In genomic region chr1:72183554-72183953, GRCm38 (mm10) we compare ENCODE assay signal across 8 mouse cellular contexts. TPM values are rescaled to one million over a fixed set of nuclear protein-coding genes. Genes with fewer than 3 reads are reported as not detected.
DNase-seq lines count a peak whose midpoint lies in the region; ATAC-seq and TF ChIP-seq lines count a peak whose summit lies in the region.

No protein-coding gene starts in this region.

- peak overlapping the region; percentile 5; the same call in 1 of the 2 replicates for H3K9ac ChIP-seq in hindbrain, embryonic 14.5 days
- no peak overlapping the region for H3K9ac ChIP-seq in midbrain, embryonic 11.5 days (ENCODE audit: low read length)

- H3K36me3 ChIP-seq in hindbrain, embryonic 14.5 days (replicated peaks; ENCODE audit: control insufficient read depth, insufficient read depth), result no peaks in the 10 kb centered on the region
- H3K36me3 ChIP-seq in midbrain, embryonic 11.5 days (ENCODE audit: control insufficient read depth, insufficient read depth, low read length), result no peaks in the 10 kb centered on the region

- H3K27me3 ChIP-seq in hindbrain, embryonic 14.5 days (ENCODE audit: control insufficient read depth, insufficient read depth, low read length), result no peaks in the 10 kb centered on the region
- H3K27me3 ChIP-seq in midbrain, embryonic 11.5 days (ENCODE audit: control insufficient read depth, insufficient read depth, low read length), result no peaks in the 10 kb centered on the region

- H3K27ac ChIP-seq in gastrocnemius, adult 2 months, result peak overlapping the region; percentile 50; the same call in 1 of the 2 replicates
- H3K27ac ChIP-seq in hindbrain, embryonic 14.5 days, result no peak overlapping the region
- no peak overlapping the region for H3K27ac ChIP-seq in midbrain, embryonic 11.5 days (ENCODE audit: low read depth, low read length)

- WGBS in hindbrain, embryonic 14.5 days, result 57% methylated on average over 6 of the region's 6 CpGs
- 64% methylated on average over 6 of the region's 6 CpGs for WGBS in midbrain, embryonic 11.5 days

- no peaks in the 10 kb centered on the region for H3K9me3 ChIP-seq in hindbrain, embryonic 14.5 days (ENCODE audit: control insufficient read depth, low read length)
- no peaks in the 10 kb centered on the region for H3K9me3 ChIP-seq in midbrain, embryonic 11.5 days (ENCODE audit: control insufficient read depth, low read length)

- no peak overlapping the region for H3K4me3 ChIP-seq in gastrocnemius, adult 2 months
- 0 out of 2 replicates have a peak overlapping the region, but pooled peaks have one; percentile 6 for H3K4me3 ChIP-seq in hindbrain, embryonic 14.5 days (replicated peaks; ENCODE audit: low read length)
- no peak overlapping the region for H3K4me3 ChIP-seq in midbrain, embryonic 11.5 days (ENCODE audit: low read depth, low read length)

- TF ChIP-seq CTCF in gastrocnemius, adult 2 months (IDR thresholded peaks at IDR 0.05), result no peak

- intact Hi-C loops in gastrocnemius, adult 2 months (cut with DNase I), result no loop called here

- no peak for DNase-seq in gastrocnemius, adult 2 months
- DNase-seq in gastrocnemius, postnatal 4 days (ENCODE audit: low spot score in 2 of 2), result no peak
- peak; percentile 56 for DNase-seq in R1 (ENCODE audit: low read depth, low spot score)
- no peak for DNase-seq in hindbrain, embryonic 14.5 days (ENCODE audit: low spot score)
- DNase-seq in midbrain, embryonic 11.5 days (ENCODE audit: low spot score, missing footprints), result no peak
- no peak for DNase-seq in urinary bladder, postnatal 36 days (ENCODE audit: low spot score in 2 of 2)
- DNase-seq in cerebellum, postnatal 25 days, result no peak
- no peak for DNase-seq in adrenal gland, adult 2 months

- peak; percentile 25 for ATAC-seq in hindbrain, embryonic 14.5 days (ENCODE audit: low FRiP score)
- peak; percentile 14 for ATAC-seq in midbrain, embryonic 11.5 days (ENCODE audit: low FRiP score)

- H3K4me2 ChIP-seq in hindbrain, embryonic 14.5 days (replicated peaks), result peak overlapping the region; percentile 47
- peak overlapping the region; percentile 28 for H3K4me2 ChIP-seq in midbrain, embryonic 11.5 days

- H3K4me1 ChIP-seq in hindbrain, embryonic 14.5 days (replicated peaks; ENCODE audit: control insufficient read depth, insufficient read depth, low read length), result peaks cover 18% of the 10 kb centered on the region; the same call in 1 of the 2 replicates
- H3K4me1 ChIP-seq in midbrain, embryonic 11.5 days (ENCODE audit: control insufficient read depth, insufficient read depth, low read length), result peaks cover 5% of the 10 kb centered on the region

RNA-seq across cellular contexts. Expression of gene Mreg, which starts 28.6 kb away (rescaled TPM):
- total RNA-seq in gastrocnemius, adult 2 months (2021), result 10 to 100 TPM; 37.7 to 60.5 TPM
- 10 to 100 TPM; 33.4 to 36.6 TPM for total RNA-seq in gastrocnemius, postnatal 4 days (2021)
- polyA plus RNA-seq in hindbrain, embryonic 14.5 days (2014; fragmentation: Nextera tagmentation; extraction: Ambion mirVana), result 2.7 and 3.9 TPM in 2 replicates
- 5.5 and 6.3 TPM in 2 replicates for polyA plus RNA-seq in midbrain, embryonic 11.5 days (2014; fragmentation: Nextera tagmentation; extraction: Ambion mirVana)
- total RNA-seq in adrenal gland, adult 2 months (2021), result 1 to 10 TPM; 1.8 to 2.9 TPM
- polyA plus RNA-seq in adrenal gland, adult 2 months (2012; rRNA removed), result 0.22 and 0.49 TPM in 2 replicates

Comparison
In these comparisons a context has a peak if more than half of its experiments do, and no peak if none do; other contexts are left out.
1. RNA of gene Mreg, which starts 28.6 kb away (total RNA-seq): 37.7 to 60.5 TPM in gastrocnemius, adult 2 months and 33.4 to 36.6 TPM in gastrocnemius, postnatal 4 days; 1.8 to 2.9 TPM in adrenal gland, adult 2 months; every median in the first group is over 4 times any median in the second.